Mouse (Mus musculus) heart, postnatal 14 days (tissue): ENCODE results near the gene H2-Q6. TPM values are rescaled to one million over a fixed set of nuclear protein-coding genes. Genes with fewer than 3 reads are reported as not detected.
"Not testable (repeated sequence)": the region's sequence is repeated elsewhere in the genome, so short reads cannot be mapped to it uniquely, and the experiment has no call there.

Source experiments
- DNase-seq, 2 experiments: peaks; one replicate each; pipeline ENCODE4 v3.0.0; 2021 to 2022
- intact Hi-C: fragments of 180-260 bp; cut with DNase I; formaldehyde crosslinking; loops from one replicate; pipeline ENCODE4 v1.15.1; 2025
- total RNA-seq, 2 experiments: library from RNA; stranded (reverse); gene quantifications; 2 replicates each; pipeline ENCODE4 v1.2.3; 2021

H2-Q6 gene
- total RNA-seq, 2 experiments from 2014 or later, result 0.31 to 0.80 TPM

- DNase-seq, intact Hi-C loops: not testable (repeated sequence)
Observed at GRCm38 (mm10) chr17:35430671-35431070, 6.0 kb downstream of the H2-Q6 start.

DNA sequence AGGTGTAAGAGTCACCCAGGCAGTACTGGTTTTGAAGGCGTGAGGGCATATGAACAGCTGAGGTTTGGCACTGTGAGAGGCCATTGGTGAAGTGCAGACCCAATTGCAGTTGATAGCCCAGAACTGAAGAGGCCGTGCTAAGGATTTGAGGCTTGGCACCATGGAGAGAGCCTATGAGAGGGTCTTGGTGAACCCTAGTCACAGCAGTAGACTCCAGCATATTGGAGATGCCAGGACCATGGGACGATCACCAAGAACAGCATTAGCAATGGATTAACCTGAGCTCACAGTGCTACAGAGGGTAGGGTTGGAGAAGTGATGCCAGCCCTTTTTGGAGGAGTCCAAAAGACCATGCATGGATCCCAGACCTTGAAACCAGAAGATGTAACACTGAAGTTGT lies 7.5 kb downstream of the H2-Q6 start:
- intact Hi-C loops, DNase-seq: not testable (repeated sequence)

DNA sequence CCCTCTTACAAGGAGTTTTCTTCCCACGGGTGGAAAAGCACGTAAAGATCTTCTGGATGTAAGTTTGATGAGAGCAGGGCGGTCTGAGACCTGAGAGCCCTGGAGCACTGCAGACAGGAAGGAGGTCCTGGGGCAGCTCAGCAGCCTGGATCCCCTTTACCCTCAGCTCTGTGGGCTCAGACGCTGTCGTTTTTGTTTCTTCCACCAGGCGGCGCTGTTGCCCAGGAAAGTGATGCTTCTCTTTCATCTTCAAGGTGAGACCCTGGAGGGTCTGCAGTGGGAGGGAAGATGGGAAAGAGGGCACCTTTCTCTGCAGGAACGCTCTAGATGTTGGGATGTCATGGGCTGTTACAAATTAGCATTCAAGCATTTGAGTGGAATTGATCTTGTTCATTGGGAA lies 10.2 kb downstream of the H2-Q6 start:
- DNase-seq, intact Hi-C loops: not testable (repeated sequence)

DNA sequence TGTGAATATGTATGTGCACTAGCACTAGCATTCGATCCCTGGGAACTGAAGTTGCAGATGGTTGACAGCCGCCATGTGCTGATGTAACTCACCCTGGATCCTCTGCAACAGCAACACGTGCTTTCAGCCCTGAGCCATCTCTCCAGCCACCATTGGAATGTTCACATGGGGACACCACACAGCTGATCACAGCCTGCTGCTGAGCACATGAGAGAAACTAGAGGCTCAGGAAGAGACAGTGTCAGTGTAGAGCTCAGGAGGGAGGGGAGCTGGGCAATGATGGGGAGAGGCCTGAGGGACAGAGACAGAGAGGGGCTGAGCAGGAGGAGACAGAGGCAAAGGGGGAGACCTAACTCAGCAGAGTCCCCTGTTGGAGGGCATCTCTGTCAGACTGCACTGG lies 10.9 kb downstream of the H2-Q6 start:
- DNase-seq, intact Hi-C loops: not testable (repeated sequence)

DNA sequence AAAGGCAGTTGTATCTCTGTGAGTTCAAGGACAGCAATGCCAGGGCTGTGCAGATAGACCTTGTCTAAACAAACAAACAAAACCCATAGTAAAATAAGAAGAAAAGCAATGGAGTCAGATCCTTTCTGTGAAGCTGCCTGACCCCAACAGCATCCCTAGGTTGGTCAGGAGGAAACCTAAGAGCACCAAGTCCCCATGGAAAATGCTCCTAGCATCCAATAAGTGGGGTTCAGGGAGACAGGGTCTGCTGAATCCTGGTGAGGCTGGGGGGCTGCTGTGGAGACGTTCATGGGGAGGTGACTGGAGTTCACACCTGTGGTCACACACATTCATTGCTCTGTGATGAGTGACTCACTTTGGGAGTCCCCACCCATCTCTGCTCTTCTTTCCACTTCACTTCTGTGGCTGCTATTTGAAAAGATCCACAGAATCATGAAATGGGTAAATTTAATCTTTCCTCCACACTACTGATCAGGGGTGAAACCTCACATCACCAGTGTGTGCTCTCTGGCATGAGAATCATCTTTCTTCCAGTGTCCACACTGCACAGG lies 12.8 kb downstream of the H2-Q6 start:
- intact Hi-C loops, result not testable (repeated sequence)

DNA sequence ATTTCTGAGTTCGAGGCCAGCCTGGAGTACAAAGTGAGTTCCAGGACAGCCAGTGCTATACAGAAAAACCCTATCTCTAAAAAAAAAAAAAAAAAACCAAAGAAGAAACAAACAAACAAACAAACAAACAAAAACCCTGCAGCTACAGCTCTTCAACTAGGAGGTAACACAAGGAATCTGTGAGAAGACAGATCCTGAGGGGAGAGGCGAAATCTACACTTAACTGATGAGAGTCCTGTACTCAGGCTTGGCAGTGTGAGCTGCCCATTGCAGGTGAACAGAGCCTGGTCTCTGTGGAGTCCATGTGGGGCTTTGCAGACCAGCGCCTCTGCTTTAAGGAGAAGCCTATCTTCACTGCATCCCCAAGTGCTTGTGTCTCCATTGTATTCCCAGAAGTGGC lies 13.7 kb downstream of the H2-Q6 start:
- intact Hi-C loops, DNase-seq: not testable (repeated sequence)

More for the DNA sequence above, 12.8 kb downstream of the H2-Q6 start:
- DNase-seq, result not testable (repeated sequence)

DNA sequence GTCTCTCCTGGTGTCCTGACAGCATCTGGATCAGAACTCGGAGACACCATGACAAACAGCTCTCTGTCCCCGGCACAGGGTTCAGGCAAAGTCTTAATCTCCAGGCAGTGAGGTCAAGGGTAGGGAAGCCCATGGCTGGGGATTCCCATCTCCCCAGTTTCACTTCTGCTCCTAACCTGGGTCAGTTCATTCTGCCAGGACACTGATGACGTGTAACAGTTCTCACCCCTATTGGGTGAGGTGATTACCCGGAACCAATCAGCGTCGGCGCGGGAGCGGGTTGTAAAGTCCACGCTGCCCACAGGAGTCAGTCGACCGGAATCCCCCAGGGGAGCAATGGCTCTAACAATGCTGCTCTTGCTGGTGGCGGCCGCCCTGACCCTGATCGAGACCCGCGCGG lies 14.2 kb downstream of the H2-Q6 start, which contains the start of gene H2-Q7:
Gene H2-Q7 (plus strand): TSS at position 271 of the 400 bp plus-strand sequence.
- intact Hi-C loops, result not testable (repeated sequence)
- peak; percentile 70 to 87 for DNase-seq

GRCm38 (mm10) chr17:35439295-35439747 lies 14.7 kb downstream of the H2-Q6 start:
- DNase-seq, result peak in 1 of 2 experiments; percentile 20

DNA sequence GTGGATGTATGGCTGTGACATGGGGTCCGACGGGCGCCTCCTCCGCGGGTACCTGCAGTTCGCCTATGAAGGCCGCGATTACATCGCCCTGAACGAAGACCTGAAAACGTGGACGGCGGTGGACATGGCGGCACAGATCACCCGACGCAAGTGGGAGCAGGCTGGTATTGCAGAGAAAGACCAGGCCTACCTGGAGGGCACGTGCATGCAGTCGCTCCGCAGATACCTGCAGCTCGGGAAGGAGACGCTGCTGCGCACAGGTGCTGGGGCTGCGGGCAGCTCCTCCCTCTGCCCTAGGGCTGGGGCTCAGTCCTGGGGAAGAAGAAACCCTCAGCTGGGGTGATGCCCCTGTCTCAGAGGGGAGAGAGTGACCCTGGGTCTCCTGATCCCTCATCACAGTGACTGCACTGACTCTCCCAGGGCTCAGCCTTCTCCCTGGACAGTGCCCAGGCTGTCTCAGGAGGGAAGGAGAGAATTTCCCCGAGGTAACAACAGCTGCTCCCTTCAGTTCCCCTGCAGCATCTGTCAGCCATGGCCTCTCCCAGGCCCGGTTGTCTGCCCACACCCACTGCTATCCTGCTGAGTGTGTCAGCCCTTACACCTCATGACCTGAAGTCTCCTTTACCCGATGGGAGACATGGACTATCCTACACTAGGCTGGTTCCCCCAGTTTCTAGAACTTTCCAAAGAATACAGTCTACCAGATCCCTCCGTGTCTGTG lies 15.4 kb downstream of the H2-Q6 start:
- not testable (repeated sequence) for DNase-seq

More at GRCm38 (mm10) chr17:35439295-35439747, 14.7 kb downstream of the H2-Q6 start:
- intact Hi-C loops, result not testable (repeated sequence)

DNA sequence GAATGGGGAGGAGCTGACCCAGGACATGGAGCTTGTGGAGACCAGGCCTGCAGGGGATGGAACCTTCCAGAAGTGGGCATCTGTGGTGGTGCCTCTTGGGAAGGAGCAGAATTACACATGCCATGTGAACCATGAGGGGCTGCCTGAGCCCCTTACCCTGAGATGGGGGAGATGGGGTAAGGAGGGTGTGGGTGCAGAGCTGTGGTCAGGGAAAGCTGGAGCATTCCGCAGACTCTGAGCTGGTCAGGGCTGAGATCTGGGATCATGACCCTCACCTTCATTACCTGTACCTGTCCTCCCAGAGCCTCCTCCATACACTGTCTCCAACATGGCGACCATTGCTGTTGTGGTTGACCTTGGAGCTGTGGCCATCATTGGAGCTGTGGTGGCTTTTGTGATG lies 17.7 kb downstream of the H2-Q6 start:
- intact Hi-C loops, DNase-seq: not testable (repeated sequence)

More for the DNA sequence above, 15.4 kb downstream of the H2-Q6 start:
- intact Hi-C loops, result not testable (repeated sequence)

GRCm38 (mm10) chr17:35444510-35444909 lies 19.9 kb downstream of the H2-Q6 start:
- intact Hi-C loops, DNase-seq: not testable (repeated sequence)

- intact Hi-C loops, DNase-seq: not testable (repeated sequence)
Observed at GRCm38 (mm10) chr17:35458247-35458646, 33.6 kb downstream of the H2-Q6 start.

DNA sequence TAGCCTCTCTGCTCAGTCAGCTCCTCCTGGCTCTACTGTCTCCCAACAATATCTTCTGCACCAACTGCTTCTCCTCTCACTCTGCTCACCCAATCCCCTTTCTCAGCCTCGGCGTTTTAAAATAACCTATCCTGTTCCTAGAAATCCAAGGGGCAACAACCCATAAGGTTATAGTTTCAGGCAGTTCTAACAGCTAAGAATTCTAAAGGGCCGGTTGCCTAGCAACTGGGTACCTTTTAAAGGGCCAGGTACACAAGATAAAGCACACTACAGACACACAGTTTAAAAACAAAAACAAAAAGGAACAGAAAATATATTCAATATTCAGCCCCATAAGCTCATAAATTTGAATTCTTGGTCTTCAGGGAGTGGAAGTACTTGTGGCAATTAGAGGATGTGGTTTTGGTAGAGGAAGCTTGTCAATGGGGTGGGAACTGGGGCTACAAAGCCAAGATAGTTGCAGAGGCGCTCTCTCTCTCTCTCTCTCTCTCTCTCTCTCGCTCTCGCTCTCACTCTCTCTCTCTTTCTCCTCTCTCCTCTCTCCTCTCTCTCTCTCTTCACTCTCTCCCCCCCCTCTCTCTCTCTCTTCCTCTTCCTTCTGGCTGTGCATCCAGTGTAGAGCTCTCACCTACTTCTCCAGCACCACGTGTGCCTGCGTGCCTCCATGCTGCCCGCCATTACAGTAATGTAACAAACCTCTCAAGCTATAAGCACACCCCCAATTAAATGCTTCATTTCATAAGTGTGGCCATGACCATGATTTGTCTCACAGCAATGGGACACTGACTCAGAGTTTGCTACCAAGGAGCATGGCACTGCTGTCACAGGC lies 36.1 kb downstream of the H2-Q6 start:
- intact Hi-C loops, DNase-seq: not testable (repeated sequence)

GRCm38 (mm10) chr17:35465651-35466050 lies 41.0 kb downstream of the H2-Q6 start:
- intact Hi-C loops, DNase-seq: not testable (repeated sequence)

GRCm38 (mm10) chr17:35468936-35469335 lies 44.3 kb downstream of the H2-Q6 start:
- DNase-seq, intact Hi-C loops: not testable (repeated sequence)

DNA sequence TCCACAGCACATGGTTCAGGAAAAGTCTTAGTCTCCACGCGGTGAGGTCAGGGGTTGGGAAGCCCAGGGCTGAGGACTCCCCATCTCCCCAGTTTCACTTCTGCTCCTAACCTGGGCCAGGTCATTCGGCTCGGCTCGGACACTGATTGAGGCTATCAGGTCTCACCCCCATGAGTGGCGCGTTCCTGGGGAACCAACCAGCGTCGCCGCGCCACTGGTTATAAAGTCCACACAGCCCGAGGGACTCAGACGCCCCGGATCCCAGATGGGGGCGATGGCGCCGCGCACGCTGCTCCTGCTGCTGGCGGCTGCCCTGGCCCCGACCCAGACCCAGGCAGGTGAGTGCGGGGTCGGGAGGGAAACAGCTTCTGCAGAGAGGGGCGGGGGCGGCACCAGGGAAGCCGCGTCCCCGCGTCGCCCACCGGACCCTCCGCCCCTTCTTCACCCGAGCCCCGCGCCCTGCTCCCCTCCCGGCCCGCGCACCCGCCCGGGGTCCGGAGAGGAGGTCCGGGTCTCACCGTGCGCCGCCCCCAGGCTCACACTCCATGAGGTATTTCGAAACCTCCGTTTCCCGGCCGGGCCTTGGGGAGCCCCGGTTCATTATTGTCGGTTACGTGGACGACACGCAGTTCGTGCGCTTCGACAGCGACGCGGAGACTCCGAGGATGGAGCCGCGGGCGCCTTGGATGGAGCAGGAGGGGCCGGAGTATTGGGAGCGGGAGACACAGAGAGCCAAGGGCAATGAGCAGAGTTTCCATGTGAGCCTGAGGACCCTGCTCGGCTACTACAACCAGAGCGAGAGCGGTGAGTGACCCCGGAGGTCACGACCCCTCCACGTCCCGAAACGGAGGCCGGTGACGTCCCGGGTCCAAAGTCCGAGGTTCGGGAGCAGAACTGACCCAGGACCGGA lies 45.4 kb downstream of the H2-Q6 start, which contains the start of gene H2-Q10:
Gene H2-Q10 (plus strand): TSS at position 248 of the 910 bp plus-strand sequence.
- intact Hi-C loops, result no loop called here
- DNase-seq, result peak in 1 of 2 experiments; percentile 3
